Mouse (Mus musculus): ENCODE measurements around the gene Trpm3. TPM values are rescaled to one million over a fixed set of nuclear protein-coding genes. Genes with fewer than 3 reads are reported as not detected.
"Not testable (repeated sequence)": the region's sequence is repeated elsewhere in the genome, so short reads cannot be mapped to it uniquely, and the experiment has no call there.

The Trpm3 gene
- polyA plus RNA-seq, 1 experiment, result 0.08 TPM

DNA sequence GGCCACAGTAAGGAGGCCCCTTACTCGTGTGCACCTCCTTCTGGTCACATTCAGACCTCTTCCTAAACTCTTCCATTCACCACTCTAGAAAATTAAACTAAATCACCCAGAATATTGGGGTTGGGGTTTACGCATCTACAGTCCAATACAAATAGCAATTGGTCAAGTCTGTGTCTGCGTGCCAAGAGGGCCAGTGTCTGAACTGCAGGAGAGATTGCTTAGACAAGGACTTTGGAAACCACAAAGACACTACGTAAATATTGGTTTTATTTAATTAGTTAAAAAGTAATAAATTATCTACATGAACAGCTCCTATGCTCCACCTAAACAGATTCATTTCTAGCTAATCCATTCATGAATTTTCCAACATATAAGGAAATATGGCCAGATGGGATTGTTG is 886.0 kb downstream of the Trpm3 start:
- WGBS, result 86% methylated on average over 4 of the region's 4 CpGs
- H3K36me3 ChIP-seq (ENCODE audit: control insufficient read depth, insufficient read depth, low read length), result no peaks in the 10 kb centered on the region
- TF ChIP-seq POLR2A (IDR thresholded peaks at IDR 0.05; ENCODE audit: low read depth, low read length), result no peak
- TF ChIP-seq CTCF (IDR thresholded peaks at IDR 0.05; ENCODE audit: extremely low read depth, insufficient read depth, insufficient read length, insufficient replicate concordance), result no peak
- no peaks in the 10 kb centered on the region for H3K4me1 ChIP-seq (ENCODE audit: control insufficient read depth, insufficient read depth, insufficient read length)
- no peaks in the 10 kb centered on the region for H3K27me3 ChIP-seq (ENCODE audit: control insufficient read depth, insufficient read depth, low read length)
- DNase-seq (ENCODE audit: low read depth in 1 of 2, low spot score in 2 of 2), result no peak
- H3K27ac ChIP-seq (ENCODE audit: insufficient read depth, low read length), result no peak overlapping the region
- H3K4me3 ChIP-seq (ENCODE audit: extremely low read depth, insufficient read depth, insufficient read length), result no peak overlapping the region

DNA sequence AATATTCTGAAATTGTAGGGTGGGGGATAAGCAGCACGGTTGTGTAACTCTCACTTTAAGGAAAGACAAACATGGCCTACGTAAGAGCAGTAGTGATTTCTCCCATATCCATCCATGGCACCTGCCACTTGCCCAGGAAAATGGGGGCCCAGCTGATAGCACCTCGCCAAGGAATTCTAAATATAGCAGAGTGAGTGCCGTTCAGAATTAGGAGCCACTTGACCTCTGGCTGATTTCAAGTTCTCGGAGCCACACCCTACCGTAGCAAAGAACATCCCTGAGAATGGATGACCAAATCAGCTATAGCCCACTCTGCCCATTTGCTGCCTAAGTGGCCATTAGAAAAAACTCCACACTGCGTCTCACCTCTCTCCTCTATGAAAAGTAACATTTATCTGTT is 887.6 kb downstream of the Trpm3 start:
- no peak for DNase-seq (ENCODE audit: low read depth in 1 of 2, low spot score in 2 of 2)
- H3K4me3 ChIP-seq (ENCODE audit: extremely low read depth, insufficient read depth, insufficient read length), result no peak overlapping the region
- TF ChIP-seq CTCF (IDR thresholded peaks at IDR 0.05; ENCODE audit: extremely low read depth, insufficient read depth, insufficient read length, insufficient replicate concordance) (no peak), POLR2A (IDR thresholded peaks at IDR 0.05; ENCODE audit: low read depth, low read length) (no peak)
- H3K27ac ChIP-seq (ENCODE audit: insufficient read depth, low read length), result no peak overlapping the region
- no peaks in the 10 kb centered on the region for H3K4me1 ChIP-seq (ENCODE audit: control insufficient read depth, insufficient read depth, insufficient read length)
- H3K27me3 ChIP-seq (ENCODE audit: control insufficient read depth, insufficient read depth, low read length), result no peaks in the 10 kb centered on the region
- H3K36me3 ChIP-seq (ENCODE audit: control insufficient read depth, insufficient read depth, low read length), result no peaks in the 10 kb centered on the region
- WGBS, result 85% methylated on average over 7 of the region's 7 CpGs

- 81% methylated on average over 5 of the region's 5 CpGs for WGBS
Measured at GRCm38 (mm10) chr19:23028283-23028682, 889.4 kb downstream of the Trpm3 start.

GRCm38 (mm10) chr19:23033343-23033742 is 894.5 kb downstream of the Trpm3 start:
- DNase-seq (ENCODE audit: low read depth in 1 of 2, low spot score in 2 of 2); H3K36me3 ChIP-seq (ENCODE audit: control insufficient read depth, insufficient read depth, low read length); H3K4me1 ChIP-seq (ENCODE audit: control insufficient read depth, insufficient read depth, insufficient read length); H3K27ac ChIP-seq (ENCODE audit: insufficient read depth, low read length); H3K4me3 ChIP-seq (ENCODE audit: extremely low read depth, insufficient read depth, insufficient read length); H3K27me3 ChIP-seq (ENCODE audit: control insufficient read depth, insufficient read depth, low read length): not testable (repeated sequence)
- WGBS, result 29% methylated on average over 1 of the region's 1 CpGs

More at GRCm38 (mm10) chr19:23028283-23028682, 889.4 kb downstream of the Trpm3 start:
- Histone ChIP-seq H3K36me3 (ENCODE audit: control insufficient read depth, insufficient read depth, low read length) (no peaks in the 10 kb centered on the region), H3K4me1 (ENCODE audit: control insufficient read depth, insufficient read depth, insufficient read length) (no peaks in the 10 kb centered on the region), H3K27ac (ENCODE audit: insufficient read depth, low read length) (no peak overlapping the region), H3K27me3 (ENCODE audit: control insufficient read depth, insufficient read depth, low read length) (no peaks in the 10 kb centered on the region), H3K4me3 (ENCODE audit: extremely low read depth, insufficient read depth, insufficient read length) (no peak overlapping the region)
- no peak for TF ChIP-seq CTCF (IDR thresholded peaks at IDR 0.05; ENCODE audit: extremely low read depth, insufficient read depth, insufficient read length, insufficient replicate concordance)
- no peak for TF ChIP-seq POLR2A (IDR thresholded peaks at IDR 0.05; ENCODE audit: low read depth, low read length)
- DNase-seq (ENCODE audit: low read depth in 1 of 2, low spot score in 2 of 2), result no peak

DNA sequence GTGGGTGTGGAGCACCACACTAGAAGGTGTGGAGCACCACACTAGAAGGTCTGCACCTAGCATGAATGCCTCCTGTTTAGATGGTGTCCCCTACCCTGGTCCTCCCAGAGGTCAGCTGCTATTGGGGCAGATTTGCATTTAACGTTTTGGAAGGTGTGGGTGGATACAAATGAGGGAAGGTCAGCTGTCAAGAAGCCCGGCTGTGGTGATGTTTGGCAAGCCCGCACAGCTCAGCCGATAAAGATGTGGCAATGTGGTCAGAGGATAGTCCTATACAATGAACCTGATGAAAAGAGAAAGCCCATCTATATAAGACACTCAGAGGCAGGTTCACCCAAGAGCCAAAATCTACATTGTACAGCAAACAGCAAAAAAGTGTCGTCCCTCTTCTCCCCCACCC is 895.3 kb downstream of the Trpm3 start:
- no peak for DNase-seq (ENCODE audit: low read depth in 1 of 2, low spot score in 2 of 2)
- no peaks in the 10 kb centered on the region for H3K27me3 ChIP-seq (ENCODE audit: control insufficient read depth, insufficient read depth, low read length)
- no peaks in the 10 kb centered on the region for H3K4me1 ChIP-seq (ENCODE audit: control insufficient read depth, insufficient read depth, insufficient read length)
- H3K36me3 ChIP-seq (ENCODE audit: control insufficient read depth, insufficient read depth, low read length), result no peaks in the 10 kb centered on the region
- no peak overlapping the region for H3K27ac ChIP-seq (ENCODE audit: insufficient read depth, low read length)
- WGBS, result 54% methylated on average over 5 of the region's 5 CpGs
- TF ChIP-seq CTCF (IDR thresholded peaks at IDR 0.05; ENCODE audit: extremely low read depth, insufficient read depth, insufficient read length, insufficient replicate concordance) (no peak), POLR2A (IDR thresholded peaks at IDR 0.05; ENCODE audit: low read depth, low read length) (no peak)
- H3K4me3 ChIP-seq (ENCODE audit: extremely low read depth, insufficient read depth, insufficient read length), result no peak overlapping the region

GRCm38 (mm10) chr19:23034933-23035332 is 896.1 kb downstream of the Trpm3 start:
- Histone ChIP-seq H3K27me3 (ENCODE audit: control insufficient read depth, insufficient read depth, low read length) (no peaks in the 10 kb centered on the region), H3K4me1 (ENCODE audit: control insufficient read depth, insufficient read depth, insufficient read length) (no peaks in the 10 kb centered on the region), H3K27ac (ENCODE audit: insufficient read depth, low read length) (no peak overlapping the region), H3K36me3 (ENCODE audit: control insufficient read depth, insufficient read depth, low read length) (no peaks in the 10 kb centered on the region), H3K4me3 (ENCODE audit: extremely low read depth, insufficient read depth, insufficient read length) (no peak overlapping the region)
- 86% methylated on average over 4 of the region's 4 CpGs for WGBS
- no peak for TF ChIP-seq POLR2A (IDR thresholded peaks at IDR 0.05; ENCODE audit: low read depth, low read length)
- TF ChIP-seq CTCF (IDR thresholded peaks at IDR 0.05; ENCODE audit: extremely low read depth, insufficient read depth, insufficient read length, insufficient replicate concordance), result no peak
- peak in 1 of 2 experiments; percentile 12 for DNase-seq (ENCODE audit: low read depth in 1 of 2, low spot score in 2 of 2)

GRCm38 (mm10) chr19:23035786-23036185 is 896.9 kb downstream of the Trpm3 start:
- H3K36me3 ChIP-seq (ENCODE audit: control insufficient read depth, insufficient read depth, low read length), result no peaks in the 10 kb centered on the region
- no peak overlapping the region for H3K4me3 ChIP-seq (ENCODE audit: extremely low read depth, insufficient read depth, insufficient read length)
- no peaks in the 10 kb centered on the region for H3K27me3 ChIP-seq (ENCODE audit: control insufficient read depth, insufficient read depth, low read length)
- TF ChIP-seq POLR2A (IDR thresholded peaks at IDR 0.05; ENCODE audit: low read depth, low read length) (no peak), CTCF (IDR thresholded peaks at IDR 0.05; ENCODE audit: extremely low read depth, insufficient read depth, insufficient read length, insufficient replicate concordance) (no peak)
- no peak for DNase-seq (ENCODE audit: low read depth in 1 of 2, low spot score in 2 of 2)
- H3K27ac ChIP-seq (ENCODE audit: insufficient read depth, low read length), result no peak overlapping the region
- WGBS, result 90% methylated on average over 3 of the region's 3 CpGs
- no peaks in the 10 kb centered on the region for H3K4me1 ChIP-seq (ENCODE audit: control insufficient read depth, insufficient read depth, insufficient read length)

All from spleen, adult 2 months (tissue).